Mouse (Mus musculus): Measurements from ENCODE around the gene Dpm1.

The Dpm1 gene

GRCm38 (mm10) chr2:168230026-168230728 is at the start of gene Dpm1, which contains the start of the genes Gm20716 and Mocs3:
Dpm1 (minus strand) TSS chr2:168230591.
Gm20716 (minus strand) TSS chr2:168230364.
Mocs3 (plus strand) TSS chr2:168230622.
- peak; percentile 88 to 92 for DNase-seq

DNA sequence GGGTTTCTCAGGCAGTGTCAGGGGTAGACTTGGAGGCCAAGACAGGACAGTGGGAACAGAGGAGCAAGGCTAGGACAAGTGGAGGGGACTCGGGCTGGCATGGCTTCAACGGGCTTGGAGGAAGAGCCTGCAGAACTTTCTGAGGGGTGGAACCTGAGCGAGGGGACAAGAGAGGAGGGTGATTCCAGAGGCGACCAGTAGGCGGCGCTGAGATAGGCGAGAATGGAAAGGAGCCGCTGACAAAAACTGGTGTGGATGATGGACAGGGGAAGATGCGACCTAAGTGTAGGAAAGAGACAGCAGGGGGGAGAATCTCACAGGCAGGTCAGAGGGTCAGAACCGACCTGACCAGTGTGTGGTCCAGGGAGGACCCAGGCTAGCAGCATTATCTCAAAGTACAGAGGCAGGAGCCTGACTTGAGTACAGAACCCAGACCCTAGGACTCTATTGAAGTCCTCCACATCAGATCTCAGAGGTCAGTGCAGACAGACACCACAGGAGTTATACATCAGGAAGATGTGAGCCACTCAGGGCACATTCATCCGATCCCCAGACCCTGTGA is 44.1 kb upstream of the Dpm1 start:
- DNase-seq: peak; percentile 80 to 81

DNA sequence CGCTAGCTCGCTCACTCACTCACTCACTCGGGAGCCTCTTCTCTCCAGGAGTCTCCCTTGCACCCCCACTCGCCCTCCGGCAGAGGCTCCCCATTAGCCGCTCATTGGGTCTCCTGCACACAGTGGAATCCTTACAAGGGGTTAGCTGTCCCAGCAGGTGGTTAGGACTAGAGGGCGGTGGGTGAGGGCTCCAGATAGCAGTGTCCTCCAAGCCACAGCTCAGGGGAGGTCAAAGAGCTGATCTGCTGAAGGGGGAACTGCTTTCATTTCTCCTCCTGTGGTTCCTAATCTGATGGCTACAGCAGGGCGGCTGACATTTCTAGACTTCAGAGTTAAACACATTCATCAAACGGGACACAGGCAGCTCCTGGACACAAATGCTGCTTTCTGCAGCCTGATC is 43.0 kb upstream of the Dpm1 start:
- no peak for DNase-seq

DNA sequence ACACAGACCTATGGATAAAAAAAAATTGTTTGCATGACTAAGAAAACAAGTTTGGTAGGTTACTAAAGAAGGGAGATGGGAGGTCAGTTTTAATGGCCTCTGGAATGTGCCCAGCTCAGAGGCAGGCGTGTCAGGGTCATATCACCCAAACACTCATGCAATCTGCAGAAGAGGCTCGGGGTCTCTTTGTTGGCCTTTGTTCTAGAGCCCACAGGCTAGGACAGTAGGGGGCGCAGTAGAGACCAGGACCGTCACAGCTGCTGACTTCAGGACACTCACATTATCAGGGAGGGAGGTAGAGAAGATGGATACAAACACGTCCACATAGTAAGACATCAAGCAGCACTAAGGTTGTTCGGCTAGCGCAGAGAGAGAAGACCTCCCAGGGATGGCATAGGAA is 37.6 kb upstream of the Dpm1 start:
- DNase-seq: no peak

- no peak for DNase-seq
Measured at GRCm38 (mm10) chr2:168260900-168261299, 30.5 kb upstream of the Dpm1 start.

- DNase-seq: no peak
Measured at GRCm38 (mm10) chr2:168260124-168260523, 29.7 kb upstream of the Dpm1 start.

DNA sequence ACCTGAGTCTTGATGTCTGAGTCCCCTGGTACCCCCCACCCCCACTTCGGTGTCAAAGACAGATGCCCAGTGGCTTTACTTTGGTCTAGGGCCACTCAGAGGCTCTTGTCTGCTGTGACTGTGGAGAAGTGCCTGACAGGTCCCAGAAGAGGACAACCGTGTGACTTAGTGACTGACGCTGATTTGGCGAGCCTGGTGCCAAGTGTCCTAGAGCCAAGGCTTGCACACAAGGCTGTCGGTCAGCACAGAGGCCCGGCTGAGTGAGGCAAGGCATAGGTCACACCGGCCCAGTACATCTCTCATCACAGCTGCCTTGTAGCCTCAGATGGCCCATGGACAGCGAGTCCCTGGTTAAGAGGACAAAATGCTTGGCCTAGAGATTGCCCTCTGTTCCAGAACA is 28.7 kb upstream of the Dpm1 start:
- no peak for DNase-seq

- peak; percentile 44 to 56 for DNase-seq
Measured at GRCm38 (mm10) chr2:168257188-168257587, 26.8 kb upstream of the Dpm1 start.

DNA sequence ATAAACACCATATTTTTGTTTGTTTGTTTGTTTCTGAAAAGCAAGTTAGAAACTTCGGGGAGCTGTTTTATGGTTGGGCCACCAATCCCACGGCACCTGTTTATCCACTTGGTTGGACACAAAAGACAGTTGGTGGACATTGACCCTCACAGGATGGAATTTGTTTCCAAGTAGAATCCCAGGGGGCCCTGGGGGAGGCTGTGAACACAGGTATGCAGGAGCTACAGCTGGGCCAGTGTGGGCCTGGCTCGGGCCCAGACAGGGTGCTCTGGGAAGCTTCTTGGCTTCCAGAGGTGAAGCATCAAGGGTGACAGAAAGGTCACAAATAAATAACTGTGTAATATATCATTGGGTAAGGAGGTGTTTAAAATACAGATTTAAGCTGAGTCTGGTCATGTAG is 26.1 kb upstream of the Dpm1 start:
- DNase-seq: no peak

DNA sequence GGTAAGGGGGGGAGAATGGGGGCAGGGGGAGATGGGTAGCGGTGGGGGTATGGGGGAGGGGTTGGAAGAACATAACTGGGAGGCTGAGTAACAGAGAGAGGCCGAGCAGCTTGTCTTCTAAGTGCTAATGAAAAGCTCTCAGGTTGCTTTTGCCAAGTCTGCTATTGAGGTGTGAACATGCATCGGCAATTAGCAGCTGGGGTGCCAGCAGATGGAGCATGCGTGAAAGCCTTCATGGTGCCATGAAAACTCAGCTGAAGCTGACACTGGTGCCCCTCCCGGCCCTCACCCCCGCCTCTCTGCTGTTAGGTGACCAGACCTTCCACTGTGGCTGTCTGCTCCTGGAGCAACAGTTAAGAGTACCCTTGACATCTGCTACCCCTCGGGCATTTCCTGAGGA is 23.4 kb upstream of the Dpm1 start:
- DNase-seq: no peak

- DNase-seq: peak; percentile 60 to 61
Measured at GRCm38 (mm10) chr2:168252639-168253292, 22.4 kb upstream of the Dpm1 start.

- peak; percentile 93 to 94 for DNase-seq
Measured at GRCm38 (mm10) chr2:168250270-168250669, 19.9 kb upstream of the Dpm1 start.

DNA sequence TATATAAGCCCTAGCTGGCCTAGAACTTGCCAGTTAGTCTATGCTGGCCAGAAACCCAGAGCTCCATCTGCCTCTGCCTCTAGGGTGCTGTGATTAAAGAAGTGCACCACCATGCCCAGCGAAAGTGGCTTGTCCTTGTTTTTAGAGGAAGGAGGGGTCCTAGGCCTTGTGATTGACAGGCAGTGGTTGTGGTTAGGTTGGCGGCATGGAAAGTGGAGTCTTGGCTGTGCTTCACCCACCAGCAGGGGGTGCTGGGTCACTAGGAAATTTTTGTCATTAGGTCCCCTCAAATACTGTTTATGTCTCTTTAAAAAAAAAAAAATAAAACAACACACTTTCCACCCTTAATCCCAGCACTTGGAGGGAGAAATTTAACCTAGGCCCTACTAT is 18.5 kb upstream of the Dpm1 start:
- peak; percentile 67 to 72 for DNase-seq

DNA sequence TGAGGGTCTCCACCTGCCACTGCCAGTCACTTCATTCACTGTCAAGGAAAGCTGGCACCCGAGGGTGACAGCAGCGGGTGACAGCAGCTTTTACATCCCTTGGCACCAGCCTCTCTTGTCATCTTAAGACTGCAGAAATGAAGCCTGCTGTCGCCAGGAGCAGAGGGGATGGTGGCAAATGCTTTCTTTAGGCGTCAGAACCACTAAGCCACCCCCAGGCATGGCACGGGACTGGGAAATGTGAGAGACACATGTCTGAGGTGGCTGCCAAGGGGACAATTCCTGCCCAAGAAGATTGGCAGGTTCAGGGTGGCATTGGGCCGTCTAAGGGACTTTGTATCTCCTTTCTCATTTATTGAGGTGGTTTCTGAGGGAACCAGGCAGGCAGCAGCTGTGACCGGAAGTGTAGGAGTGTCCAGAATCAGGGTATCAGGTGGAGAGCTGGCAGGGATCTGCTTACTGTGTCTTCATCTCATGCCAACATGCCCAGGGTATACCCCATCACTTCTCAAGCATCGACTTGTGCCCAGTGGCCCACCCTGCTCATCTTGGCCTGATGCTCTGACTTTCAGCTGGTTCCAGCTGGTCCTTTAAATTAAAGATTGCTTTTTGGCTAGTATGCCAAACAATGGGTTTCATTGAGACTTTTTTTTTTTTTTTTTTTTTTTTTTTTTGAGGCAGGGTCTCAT is 17.9 kb upstream of the Dpm1 start:
- DNase-seq: no peak

DNA sequence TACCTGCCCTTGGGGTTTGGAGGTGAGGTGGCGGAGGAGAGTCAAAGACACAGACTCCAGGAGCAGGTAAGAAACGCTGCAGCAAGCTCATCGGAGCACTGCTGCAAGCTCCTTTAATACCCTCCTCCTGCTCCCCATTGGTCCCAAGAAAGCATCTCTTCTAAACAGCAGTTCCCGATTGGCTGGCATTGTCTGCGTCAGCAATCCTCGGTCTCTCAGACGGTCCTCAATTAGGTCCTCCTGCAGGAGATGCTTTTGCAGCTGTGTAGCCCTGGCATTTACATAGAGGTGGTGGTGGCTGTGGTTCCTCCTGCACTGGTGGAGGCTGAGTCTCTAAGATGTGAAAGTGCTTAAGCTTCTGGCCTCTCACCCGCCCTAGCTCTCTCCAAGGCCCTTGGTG is 15.2 kb upstream of the Dpm1 start:
- no peak for DNase-seq

- no peak for DNase-seq
Measured at GRCm38 (mm10) chr2:168243278-168243677, 12.9 kb upstream of the Dpm1 start.

DNA sequence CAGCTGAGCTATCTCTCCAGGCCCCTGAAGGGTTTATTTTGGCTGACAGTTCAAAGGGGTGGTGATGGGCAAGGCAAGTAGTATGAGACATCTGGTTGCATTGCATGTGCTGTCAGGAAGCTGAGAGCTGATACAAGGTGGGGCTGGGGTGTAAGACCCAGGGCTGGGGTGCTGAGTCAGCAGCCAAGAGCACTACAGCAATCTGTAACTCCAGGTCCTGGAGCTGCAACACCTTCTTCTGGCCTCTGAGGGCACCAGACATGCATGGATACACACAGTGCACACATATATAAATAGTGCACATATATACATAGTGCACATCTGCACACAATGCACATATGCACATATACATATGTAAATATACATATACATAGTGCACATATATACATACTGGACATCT is 12.4 kb upstream of the Dpm1 start:
- no peak for DNase-seq

DNA sequence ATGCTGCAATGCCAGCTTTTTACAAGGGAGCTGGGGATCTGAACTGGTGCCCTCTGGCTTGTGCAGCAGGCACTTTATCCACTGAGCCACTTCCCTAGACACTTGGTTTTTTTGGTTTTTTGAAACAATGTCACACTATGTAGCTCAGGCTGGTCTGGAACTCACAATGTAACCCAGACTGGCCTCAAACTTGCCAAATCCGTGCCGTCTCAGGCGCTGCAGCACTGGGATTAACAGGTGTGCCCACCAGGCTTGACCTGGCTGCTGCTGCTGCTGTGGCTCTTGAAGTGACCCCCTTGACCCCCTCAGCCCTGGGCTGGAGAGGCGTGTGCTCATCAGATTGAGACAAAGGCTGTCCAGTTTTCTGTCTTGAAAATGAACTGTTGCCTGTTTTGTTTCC is 7.9 kb upstream of the Dpm1 start:
- no peak for DNase-seq

- DNase-seq: no peak
Measured at GRCm38 (mm10) chr2:168233286-168233685, 2.9 kb upstream of the Dpm1 start.

- no peak for DNase-seq
Measured at GRCm38 (mm10) chr2:168231471-168231829, 1.1 kb upstream of the Dpm1 start.

- DNase-seq: peak; percentile 24 to 42
Measured at GRCm38 (mm10) chr2:168230773-168231470, 531 bp upstream of the Dpm1 start.

DNA sequence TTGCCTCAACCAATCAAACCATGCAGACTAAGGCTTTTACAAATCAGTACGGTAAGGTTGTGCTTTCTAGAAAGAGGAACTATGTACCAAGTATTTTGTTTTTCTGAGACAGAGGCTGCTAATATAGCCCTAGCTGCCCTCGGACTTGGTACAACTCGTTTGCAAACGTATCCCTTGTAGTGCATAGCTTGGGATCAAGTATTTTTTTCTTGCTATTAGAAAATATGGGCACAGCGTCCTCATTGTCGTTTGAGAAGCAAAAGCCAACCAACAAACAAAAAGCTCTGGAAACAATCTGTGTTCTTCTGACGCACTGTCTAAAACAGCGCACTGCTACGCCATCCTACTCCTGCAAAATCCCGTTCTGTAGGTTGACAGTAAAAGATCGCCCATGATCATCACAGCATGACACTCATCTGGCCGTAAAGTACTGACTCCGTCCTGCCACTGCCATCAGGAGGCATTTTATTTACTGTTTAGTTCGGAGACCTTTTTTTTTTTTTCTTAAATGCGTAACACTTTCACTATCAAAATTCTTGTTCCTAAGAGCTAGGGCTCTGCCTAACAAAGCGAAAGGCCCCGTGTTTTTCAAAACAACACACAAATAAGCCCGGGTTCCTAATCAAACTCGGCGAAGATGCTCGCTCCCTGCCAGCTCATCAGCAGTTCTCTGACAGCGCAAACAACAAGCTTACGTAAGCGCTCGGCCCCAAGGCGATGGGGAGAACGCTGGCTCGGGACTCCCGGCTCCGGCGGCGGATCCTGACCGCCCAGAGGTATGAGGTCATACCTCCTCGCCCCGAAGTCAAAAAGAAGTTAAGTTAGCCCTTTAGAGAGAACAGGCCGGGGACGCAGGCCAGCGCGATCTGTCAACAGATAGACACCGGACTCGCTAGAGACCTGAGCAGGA is 1.0 kb downstream of the Dpm1 start:
- peak; percentile 37 to 51 for DNase-seq

All from B cell, adult 2 months (primary cell).